Mouse (Mus musculus) kidney, postnatal 4 days (tissue): ENCODE data around the gene Ucn2.

ENCODE experiments used
- DNase-seq, 2 experiments: peaks; one replicate each; pipeline ENCODE4 v3.0.0; 2021; ENCODE audit warnings: mixed read lengths in 2 of 2

The Ucn2 gene

GRCm38 (mm10) chr9:109032435-109032834 lies 46.6 kb downstream of the Ucn2 start:
- DNase-seq: no peak
